Comparison of ENCODE assay signal across 8 mouse cellular contexts in genomic region chr4:53263776-53264175, GRCm38 (mm10).
DNase-seq lines count a peak whose midpoint lies in the region; ATAC-seq lines count a peak whose summit lies in the region.

No protein-coding gene starts in this region.

- no peaks in the 10 kb centered on the region for H3K27me3 ChIP-seq in intestine, embryonic 15.5 days (replicated peaks)
- no peaks in the 10 kb centered on the region for H3K27me3 ChIP-seq in midbrain, embryonic 15.5 days (replicated peaks)

- H3K4me2 ChIP-seq in intestine, embryonic 15.5 days (replicated peaks), result 0 out of 2 replicates have a peak overlapping the region, but pooled peaks have one; percentile 18
- H3K4me2 ChIP-seq in midbrain, embryonic 15.5 days, result no peak overlapping the region

- no peaks in the 10 kb centered on the region for H3K9me3 ChIP-seq in intestine, embryonic 15.5 days
- H3K9me3 ChIP-seq in midbrain, embryonic 15.5 days, result no peaks in the 10 kb centered on the region

- peaks cover 9% of the 10 kb centered on the region; the same call in 1 of the 2 replicates for H3K4me1 ChIP-seq in intestine, embryonic 15.5 days (replicated peaks)
- H3K4me1 ChIP-seq in midbrain, embryonic 15.5 days, result peaks cover 10% of the 10 kb centered on the region

- 39% methylated on average over 13 of the region's 13 CpGs for WGBS in intestine, embryonic 15.5 days
- 42% methylated on average over 13 of the region's 13 CpGs for WGBS in midbrain, embryonic 15.5 days

- no peak overlapping the region for H3K27ac ChIP-seq in intestine, embryonic 15.5 days
- peak overlapping the region; percentile 51 for H3K27ac ChIP-seq in midbrain, embryonic 15.5 days

- no peaks in the 10 kb centered on the region for H3K36me3 ChIP-seq in intestine, embryonic 15.5 days
- H3K36me3 ChIP-seq in midbrain, embryonic 15.5 days (replicated peaks), result no peaks in the 10 kb centered on the region

- peak; percentile 88 for DNase-seq in adrenal gland, postnatal 25 days
- peak; percentile 42 to 49 for DNase-seq in left cerebral cortex, adult 18-20 months (ENCODE audit: low spot score in 2 of 2)
- DNase-seq in telencephalon, adult 2 months (ENCODE audit: low read depth, low spot score), result peak; percentile 39

- no peak overlapping the region for H3K9ac ChIP-seq in intestine, embryonic 15.5 days
- H3K9ac ChIP-seq in midbrain, embryonic 15.5 days, result no peak overlapping the region

- ATAC-seq in common myeloid progenitor, adult 5-6 weeks (replicated peaks; ENCODE audit: low read depth, poor library complexity, severe bottlenecking), result peak; percentile 50
- ATAC-seq in granulocyte monocyte progenitor cell, adult 5-6 weeks (replicated peaks; ENCODE audit: poor library complexity, severe bottlenecking), result peak; percentile 40
- ATAC-seq in intestine, embryonic 15.5 days, result peak; percentile 90
- ATAC-seq in midbrain, embryonic 15.5 days (replicated peaks), result peak; percentile 86
- ATAC-seq in activated CD4-positive, CD25-positive, alpha-beta regulatory T cell, adult 4 months, result no peak

- H3K4me3 ChIP-seq in intestine, embryonic 15.5 days (replicated peaks), result no peak overlapping the region
- no peak overlapping the region for H3K4me3 ChIP-seq in midbrain, embryonic 15.5 days
